ENCODE assay signal across 8 mouse cellular contexts in genomic region chr16:87441089-87441488, GRCm38 (mm10). TPM values are rescaled to one million over a fixed set of nuclear protein-coding genes. Genes with fewer than 3 reads are reported as not detected.
DNase-seq lines count a peak whose midpoint lies in the region; ATAC-seq and TF ChIP-seq lines count a peak whose summit lies in the region.

No protein-coding gene starts in this region.

- H3K36me3 ChIP-seq in hindbrain, embryonic 11.5 days (ENCODE audit: control insufficient read depth, insufficient read depth, low read length): no peaks in the 10 kb centered on the region
- peaks cover 3% of the 10 kb centered on the region; the same call in 1 of the 2 replicates for H3K36me3 ChIP-seq in limb, embryonic 14.5 days (ENCODE audit: control insufficient read depth, insufficient read depth, low read length)
- no peaks in the 10 kb centered on the region for H3K36me3 ChIP-seq in neural tube, embryonic 12.5 days

- H3K27ac ChIP-seq in hindbrain, embryonic 11.5 days (ENCODE audit: low read depth, low read length): no peak overlapping the region
- no peak overlapping the region for H3K27ac ChIP-seq in limb, embryonic 14.5 days (replicated peaks; ENCODE audit: low read depth, low read length)
- H3K27ac ChIP-seq in neural tube, embryonic 12.5 days: no peak overlapping the region

- H3K27me3 ChIP-seq in hindbrain, embryonic 11.5 days (ENCODE audit: control insufficient read depth, insufficient read depth, low read length): no peaks in the 10 kb centered on the region
- no peaks in the 10 kb centered on the region for H3K27me3 ChIP-seq in limb, embryonic 14.5 days (ENCODE audit: control insufficient read depth, insufficient read depth, low read length)
- H3K27me3 ChIP-seq in neural tube, embryonic 12.5 days (replicated peaks): no peaks in the 10 kb centered on the region

- H3K9me3 ChIP-seq in hindbrain, embryonic 11.5 days (ENCODE audit: control insufficient read depth, low read length): no peaks in the 10 kb centered on the region
- no peaks in the 10 kb centered on the region for H3K9me3 ChIP-seq in limb, embryonic 14.5 days (ENCODE audit: control insufficient read depth, low read length)
- no peaks in the 10 kb centered on the region for H3K9me3 ChIP-seq in neural tube, embryonic 12.5 days

- DNase-seq in spleen, postnatal 36 days (ENCODE audit: low spot score in 2 of 2): peak; percentile 33 to 45
- no peak for DNase-seq in spleen, adult 12 weeks (ENCODE audit: low spot score)
- DNase-seq in cerebellum, postnatal 14 days: peak; percentile 27 to 29
- DNase-seq in hindbrain, embryonic 11.5 days (ENCODE audit: low spot score): peak; percentile 13
- DNase-seq in limb, embryonic 14.5 days (ENCODE audit: low spot score): no peak
- no peak for DNase-seq in frontal cortex, postnatal 36 days (ENCODE audit: low spot score in 2 of 2)
- no peak for DNase-seq in layer of hippocampus, adult 18-20 months (ENCODE audit: low spot score in 2 of 2)

- ATAC-seq in hindbrain, embryonic 11.5 days (ENCODE audit: low FRiP score): no peak
- ATAC-seq in limb, embryonic 14.5 days (ENCODE audit: low FRiP score, low read depth): no peak
- 0 out of 2 replicates have a peak, but pooled peaks have one; percentile 5 for ATAC-seq in neural tube, embryonic 12.5 days (ENCODE audit: low FRiP score, low read depth)

- H3K4me1 ChIP-seq in hindbrain, embryonic 11.5 days (replicated peaks; ENCODE audit: control insufficient read depth, insufficient read depth, low read length): peaks cover 2% of the 10 kb centered on the region
- 0 out of 2 replicates have a peak, but pooled peaks cover 10% of the 10 kb centered on the region for H3K4me1 ChIP-seq in limb, embryonic 14.5 days (ENCODE audit: control insufficient read depth, insufficient read depth, low read length)
- H3K4me1 ChIP-seq in neural tube, embryonic 12.5 days: peaks cover 5% of the 10 kb centered on the region; the same call in 1 of the 2 replicates

- peak overlapping the region; percentile 86 for H3K9ac ChIP-seq in hindbrain, embryonic 11.5 days (ENCODE audit: low read depth, low read length)
- peak overlapping the region; percentile 83 for H3K9ac ChIP-seq in limb, embryonic 14.5 days (ENCODE audit: low read depth, low read length, severe bottlenecking)
- peak overlapping the region; percentile 87 for H3K9ac ChIP-seq in neural tube, embryonic 12.5 days

- WGBS in hindbrain, embryonic 11.5 days: 28% methylated on average over 9 of the region's 9 CpGs
- WGBS in limb, embryonic 14.5 days: 21% methylated on average over 9 of the region's 9 CpGs
- WGBS in neural tube, embryonic 12.5 days: 30% methylated on average over 9 of the region's 9 CpGs

- no peak for TF ChIP-seq POLR2A in limb, embryonic 14.5 days (IDR thresholded peaks at IDR 0.05; ENCODE audit: borderline replicate concordance, extremely low read depth, insufficient read depth, insufficient read length)

- H3K4me2 ChIP-seq in hindbrain, embryonic 11.5 days (replicated peaks; ENCODE audit: low read depth, low read length): peak overlapping the region; percentile 64
- H3K4me2 ChIP-seq in limb, embryonic 14.5 days (replicated peaks; ENCODE audit: low read depth, low read length, severe bottlenecking): peak overlapping the region; percentile 60
- H3K4me2 ChIP-seq in neural tube, embryonic 12.5 days (replicated peaks): peak overlapping the region; percentile 79

- H3K4me3 ChIP-seq in hindbrain, embryonic 11.5 days (ENCODE audit: low read depth, low read length): peak overlapping the region; percentile 77
- H3K4me3 ChIP-seq in limb, embryonic 14.5 days (replicated peaks; ENCODE audit: low read length): peak overlapping the region; percentile 78
- peak overlapping the region; percentile 80 for H3K4me3 ChIP-seq in neural tube, embryonic 12.5 days

RNA-seq across cellular contexts. Expression of gene Rwdd2b, which starts 0.7 kb away (rescaled TPM):
- 12.3 and 14.2 TPM in 2 replicates for polyA plus RNA-seq in hindbrain, embryonic 11.5 days (2014; fragmentation: Nextera tagmentation; extraction: Ambion mirVana)
- polyA plus RNA-seq in limb, embryonic 14.5 days (2012; rRNA removed): 6.5 and 7.5 TPM in 2 replicates
- 8.5 and 9.7 TPM in 2 replicates for polyA plus RNA-seq in limb, embryonic 14.5 days (2014; fragmentation: Nextera tagmentation; extraction: Ambion mirVana)
- polyA plus RNA-seq in neural tube, embryonic 12.5 days (2016; fragmentation: Nextera tagmentation; extraction: Ambion mirVana): 12.9 and 13.5 TPM in 2 replicates
- 10 to 100 TPM in 1 of 2 experiments, 1 to 10 TPM in 1; 9.6 to 10.6 TPM for total RNA-seq in layer of hippocampus, adult 18-20 months (2021)

RNA-seq across cellular contexts. Expression of gene Ltn1, which starts 8.7 kb away (rescaled TPM):
- polyA plus RNA-seq in hindbrain, embryonic 11.5 days (2014; fragmentation: Nextera tagmentation; extraction: Ambion mirVana): 29.6 and 32.9 TPM in 2 replicates
- polyA plus RNA-seq in limb, embryonic 14.5 days (2012; rRNA removed): 15.9 and 16.3 TPM in 2 replicates
- 28.5 and 28.8 TPM in 2 replicates for polyA plus RNA-seq in limb, embryonic 14.5 days (2014; fragmentation: Nextera tagmentation; extraction: Ambion mirVana)
- polyA plus RNA-seq in neural tube, embryonic 12.5 days (2016; fragmentation: Nextera tagmentation; extraction: Ambion mirVana): 28.7 and 29.5 TPM in 2 replicates
- 10 to 100 TPM; 43.5 to 44.2 TPM for total RNA-seq in layer of hippocampus, adult 18-20 months (2021)

RNA-seq across cellular contexts. Expression of gene Usp16, which starts 13.4 kb away (rescaled TPM):
- 45.8 and 58.1 TPM in 2 replicates for polyA plus RNA-seq in hindbrain, embryonic 11.5 days (2014; fragmentation: Nextera tagmentation; extraction: Ambion mirVana)
- polyA plus RNA-seq in limb, embryonic 14.5 days (2012; rRNA removed): 50.8 and 63.4 TPM in 2 replicates
- 52.2 and 58.9 TPM in 2 replicates for polyA plus RNA-seq in limb, embryonic 14.5 days (2014; fragmentation: Nextera tagmentation; extraction: Ambion mirVana)
- polyA plus RNA-seq in neural tube, embryonic 12.5 days (2016; fragmentation: Nextera tagmentation; extraction: Ambion mirVana): 46.3 and 48.7 TPM in 2 replicates
- total RNA-seq in layer of hippocampus, adult 18-20 months (2021): 10 to 100 TPM; 32.4 to 36.7 TPM

RNA-seq across cellular contexts. Expression of gene Cct8, which starts 54.6 kb away (rescaled TPM):
- polyA plus RNA-seq in hindbrain, embryonic 11.5 days (2014; fragmentation: Nextera tagmentation; extraction: Ambion mirVana): 656 and 686 TPM in 2 replicates
- polyA plus RNA-seq in limb, embryonic 14.5 days (2012; rRNA removed): 151 and 190 TPM in 2 replicates
- polyA plus RNA-seq in limb, embryonic 14.5 days (2014; fragmentation: Nextera tagmentation; extraction: Ambion mirVana): 392 and 395 TPM in 2 replicates
- polyA plus RNA-seq in neural tube, embryonic 12.5 days (2016; fragmentation: Nextera tagmentation; extraction: Ambion mirVana): 499 and 510 TPM in 2 replicates
- total RNA-seq in layer of hippocampus, adult 18-20 months (2021): 100 to 1,000 TPM; 175 to 180 TPM

Comparison
In these comparisons a context has a peak if more than half of its experiments do, and no peak if none do; other contexts are left out.
1. DNase-seq: peak in spleen, postnatal 36 days (2 of 2), cerebellum, postnatal 14 days (2 of 2) and hindbrain, embryonic 11.5 days (single experiment); none in spleen, adult 12 weeks (single experiment), limb, embryonic 14.5 days (single experiment), frontal cortex, postnatal 36 days (0 of 2) and layer of hippocampus, adult 18-20 months (0 of 2).
2. Peak in every context shown above with its lines, with median percentiles within 50 percentile points of each other: H3K4me2 ChIP-seq, H3K4me3 ChIP-seq and H3K9ac ChIP-seq.